10 mouse cellular contexts compared by ENCODE assay signal in the genomic region with DNA sequence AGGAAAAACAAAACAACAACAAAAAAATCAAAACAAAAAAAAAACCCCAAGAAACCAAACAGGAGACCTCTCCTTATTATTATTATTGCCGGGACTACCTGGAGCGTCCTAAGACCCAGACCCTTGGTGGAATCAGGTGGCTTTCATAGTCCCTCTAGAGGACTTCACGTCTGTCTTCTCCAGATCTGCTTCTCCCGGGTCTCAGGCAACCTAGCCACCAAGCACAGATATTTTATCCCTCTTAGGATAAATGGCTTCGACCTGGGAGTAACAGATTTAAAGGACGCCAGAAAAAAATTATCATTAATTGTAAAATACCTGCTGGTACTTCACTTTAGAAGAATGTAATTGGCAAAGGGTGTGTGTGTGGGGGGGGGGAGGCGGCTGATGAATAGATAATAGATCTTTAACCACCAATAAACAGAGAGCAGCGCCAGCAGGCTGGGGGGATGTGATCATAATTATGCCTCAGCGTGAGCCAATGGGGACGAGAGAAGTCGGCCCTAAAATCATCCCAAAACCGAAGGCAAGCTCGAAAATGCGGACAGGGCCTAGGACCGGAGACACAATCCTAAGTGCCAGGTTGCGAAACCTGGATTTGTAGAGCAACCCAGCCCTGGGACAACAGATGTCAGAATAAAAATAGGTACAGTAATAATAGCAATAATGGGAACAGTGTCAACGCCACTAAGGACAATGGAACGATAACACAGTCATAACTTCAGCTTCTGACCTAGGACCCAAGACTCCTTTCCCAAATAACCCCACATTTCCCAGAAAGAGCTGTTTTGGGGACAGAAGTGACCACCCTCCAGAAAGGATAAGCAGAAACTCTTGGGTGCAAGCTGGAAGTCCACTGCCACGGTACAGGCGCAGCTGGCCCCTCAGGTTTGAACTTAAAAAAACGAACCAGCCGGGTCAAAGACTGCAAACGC. TPM values are rescaled to one million over a fixed set of nuclear protein-coding genes. Genes with fewer than 3 reads are reported as not detected.
A peak's percentile ranks its signal among the peaks of the same experiment; 100 is the strongest.
DNase-seq lines count a peak whose midpoint lies in the region; ATAC-seq lines count a peak whose summit lies in the region.
"Had no signal": no experiment of that assay in that cellular context is flagged by ENCODE, and none has a peak within 500 bp of the region (broad histone marks: within the 10 kb centered on the region; RNA-seq: fewer than 3 reads in every experiment).

No protein-coding gene starts in this region.

- H3K27ac ChIP-seq in neural tube, embryonic 11.5 days (ENCODE audit: low read depth, low read length) = no peak overlapping the region

- H3K9ac ChIP-seq in neural tube, embryonic 11.5 days (ENCODE audit: low read length) = no peak overlapping the region

- no peaks in the 10 kb centered on the region for H3K36me3 ChIP-seq in neural tube, embryonic 11.5 days (ENCODE audit: control insufficient read depth, insufficient read depth, low read length)

- no peaks in the 10 kb centered on the region for H3K9me3 ChIP-seq in neural tube, embryonic 11.5 days (ENCODE audit: control insufficient read depth, low read length)

- H3K4me1 ChIP-seq in neural tube, embryonic 11.5 days (ENCODE audit: control insufficient read depth, insufficient read depth, low read length) = peaks cover 4% of the 10 kb centered on the region; the same call in 1 of the 2 replicates

- peak overlapping the region; percentile 28 for H3K4me3 ChIP-seq in neural tube, embryonic 11.5 days (ENCODE audit: low read depth, low read length)

- WGBS in neural tube, embryonic 11.5 days = 1% methylated on average over 23 of the region's 23 CpGs

- no peak for ATAC-seq in neural tube, embryonic 11.5 days (ENCODE audit: insufficient read depth, low FRiP score, low TSS enrichment)
- no peak for ATAC-seq in granulocyte monocyte progenitor cell, adult 5-6 weeks (replicated peaks; ENCODE audit: poor library complexity, severe bottlenecking)

- DNase-seq in frontal cortex, adult 2 months (ENCODE audit: extremely low spot score in 1 of 2, low spot score in 1 of 2) = peak; percentile 27 to 67
- DNase-seq in frontal cortex, postnatal 14 days (ENCODE audit: low spot score in 2 of 2) = no peak
- DNase-seq in urinary bladder, postnatal 14 days (ENCODE audit: low spot score) = peak; percentile 38
- no peak for DNase-seq in urinary bladder, postnatal 10 days (ENCODE audit: low spot score)
- peak; percentile 68 for DNase-seq in kidney, postnatal 14 days
- peak; percentile 60 for DNase-seq in neural tube, embryonic 11.5 days (ENCODE audit: low spot score)
- no peak for DNase-seq in adrenal gland, adult 2 months

- H3K4me2 ChIP-seq in neural tube, embryonic 11.5 days (ENCODE audit: low read depth) = peak overlapping the region; percentile 33

- peaks cover 96% of the 10 kb centered on the region for H3K27me3 ChIP-seq in neural tube, embryonic 11.5 days (ENCODE audit: control insufficient read depth, insufficient read depth, low read length)

RNA-seq across cellular contexts. Expression of a gene that starts 0.9 kb away (rescaled TPM):
- polyA plus RNA-seq in frontal cortex, adult 2 months (2012; rRNA removed) = 9.6 and 12.1 TPM in 2 replicates
- polyA plus RNA-seq in neural tube, embryonic 11.5 days (2014; fragmentation: Nextera tagmentation; extraction: Ambion mirVana) = 1.7 and 3.9 TPM in 2 replicates
- not detected in 2 replicates for total RNA-seq in granulocyte monocyte progenitor cell, adult 5-6 weeks (2014; fragmentation: Nextera tagmentation)
- total RNA-seq in granulocyte monocyte progenitor cell, adult 5-6 weeks (2017) = not detected in 2 replicates
- total RNA-seq in adrenal gland, adult 2 months (2021) = under 1 TPM in 1 of 2 experiments, not detected in 1; 0.55 TPM
- polyA plus RNA-seq in adrenal gland, adult 2 months (2012; rRNA removed) = 0.18 and 0.24 TPM in 2 replicates
- polyA plus RNA-seq: C2C12; heart, embryonic 16.5 days had no signal

Comparison
In these comparisons a context has a peak if more than half of its experiments do, and no peak if none do; other contexts are left out.
1. DNase-seq: peak in frontal cortex, adult 2 months (2 of 2), urinary bladder, postnatal 14 days (single experiment), kidney, postnatal 14 days (single experiment) and neural tube, embryonic 11.5 days (single experiment); none in frontal cortex, postnatal 14 days (0 of 2), urinary bladder, postnatal 10 days (single experiment) and adrenal gland, adult 2 months (single experiment).